Mouse (Mus musculus) kidney, postnatal 10 days (tissue): ENCODE measurements around the gene Tead2.

Source experiments
- DNase-seq: peaks from one replicate; pipeline ENCODE4 v3.0.0; 2021; ENCODE audit warnings: mixed read lengths

The Tead2 gene

DNA sequence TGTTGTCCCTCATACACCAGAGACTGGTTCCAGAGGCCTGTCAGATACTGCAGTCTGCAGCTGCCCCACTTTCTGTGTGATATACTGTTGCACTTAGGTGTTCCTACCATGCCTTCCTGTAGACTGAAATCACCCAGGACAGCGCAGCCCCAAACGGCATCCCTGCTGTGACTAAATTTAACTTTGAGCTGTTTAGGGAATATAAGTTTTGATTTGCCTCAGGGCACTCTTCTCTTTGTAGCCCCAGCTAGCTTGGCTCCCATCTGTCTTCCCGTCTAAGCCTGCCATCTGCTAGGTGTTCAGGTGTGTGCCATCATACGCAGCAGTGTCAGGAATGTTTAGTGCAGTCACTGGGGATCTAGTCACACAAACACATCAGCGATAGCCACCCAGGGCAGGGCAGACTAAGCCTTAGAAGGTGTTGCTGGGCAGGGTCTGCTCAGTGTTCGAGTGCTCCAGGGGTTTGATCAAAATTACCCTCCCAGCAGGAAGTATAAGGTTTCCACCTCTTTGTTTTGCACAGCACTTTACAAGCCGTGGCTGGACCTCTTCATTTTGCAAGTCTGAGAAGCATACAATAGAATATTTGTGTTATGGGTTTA, 47.6 kb downstream of the Tead2 start:
- DNase-seq: no peak

DNA sequence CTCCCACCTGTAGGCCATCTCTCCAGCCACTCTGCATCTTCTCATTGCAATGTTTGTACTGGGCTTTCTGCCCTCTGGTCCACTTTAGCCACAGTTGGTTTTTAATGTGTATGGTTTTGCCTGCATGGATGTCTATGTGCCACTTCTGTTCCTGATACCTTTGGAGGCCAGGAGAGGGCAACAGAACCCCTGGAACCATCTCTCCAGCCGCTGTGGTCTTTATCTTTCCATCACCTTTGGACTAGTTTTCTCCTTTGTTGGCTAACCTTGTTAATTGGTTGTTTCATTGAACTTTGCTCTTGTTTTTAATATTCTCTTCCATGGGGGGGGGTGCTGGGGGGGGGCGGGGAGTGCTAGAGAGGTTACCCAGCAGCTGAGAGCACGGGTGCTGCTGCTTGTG, 48.8 kb downstream of the Tead2 start:
- DNase-seq: no peak

DNA sequence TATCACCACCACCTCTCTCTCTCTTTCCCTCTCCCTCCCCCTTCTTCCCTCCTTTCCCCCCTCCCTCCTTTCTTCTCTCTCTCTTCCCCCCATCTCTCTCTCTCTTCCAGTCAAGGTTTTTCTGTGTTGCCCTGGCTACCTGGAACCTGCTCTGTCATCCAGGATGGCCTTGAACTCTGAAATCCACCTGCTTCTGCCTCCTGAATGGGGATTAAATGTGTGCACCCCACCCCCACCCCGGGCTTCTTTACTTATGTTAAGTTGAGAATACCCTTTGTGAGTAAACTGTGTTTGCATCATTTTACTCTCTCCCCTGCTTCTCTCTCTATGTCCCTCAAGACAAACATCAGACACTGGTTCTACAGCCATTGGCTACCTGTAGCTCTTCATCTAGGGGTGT, 50.0 kb downstream of the Tead2 start:
- DNase-seq: no peak

DNA sequence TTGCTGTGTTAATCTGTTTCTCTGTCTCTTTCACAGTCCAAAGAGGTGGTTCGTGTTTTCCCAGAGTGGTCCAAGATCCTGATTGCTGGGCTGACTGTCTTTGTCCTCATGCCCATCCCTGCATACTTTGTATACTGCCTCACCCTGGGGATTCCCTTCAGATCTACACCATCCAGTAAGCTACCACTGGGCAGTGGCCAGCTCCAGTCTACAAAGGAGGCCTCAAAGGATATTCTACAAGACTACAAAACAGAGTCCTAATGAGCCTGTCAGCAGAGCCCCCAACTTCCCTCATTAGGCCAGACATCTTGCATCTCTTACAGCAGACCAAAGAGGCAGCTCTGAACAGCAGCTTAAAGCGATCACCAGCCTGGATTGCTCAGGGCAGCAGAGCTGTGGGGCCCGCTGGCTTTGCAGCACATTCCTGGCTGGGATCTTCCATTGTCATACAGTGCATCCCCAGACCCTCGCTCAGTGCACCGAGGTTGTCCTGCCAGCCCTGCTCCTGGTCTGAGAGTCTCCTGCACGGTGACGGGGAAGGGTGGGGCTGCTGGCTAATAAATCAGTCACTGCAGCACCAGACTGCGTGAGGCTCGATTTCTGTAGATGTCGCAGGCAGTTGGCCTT, 57.3 kb downstream of the Tead2 start:
- no peak for DNase-seq

DNA sequence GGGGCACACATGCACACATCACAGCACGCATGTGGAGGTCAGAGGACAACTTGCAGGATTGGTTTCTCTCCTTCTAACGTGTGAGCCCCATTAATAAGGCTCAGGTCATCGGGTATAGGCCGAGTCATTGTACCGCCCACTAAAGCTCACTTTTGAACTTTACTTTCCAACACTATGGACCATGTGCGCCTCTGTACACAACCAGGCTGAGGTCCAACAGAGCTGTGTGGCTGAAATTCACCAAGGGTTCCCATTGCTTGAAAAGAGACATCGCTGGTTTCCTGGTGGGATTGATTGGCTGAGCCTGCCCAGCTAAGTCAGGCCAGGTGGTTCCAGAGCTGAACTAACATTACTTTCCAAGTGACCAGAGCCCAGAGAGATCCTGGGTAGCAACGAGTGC, 58.1 kb downstream of the Tead2 start:
- no peak for DNase-seq

DNA sequence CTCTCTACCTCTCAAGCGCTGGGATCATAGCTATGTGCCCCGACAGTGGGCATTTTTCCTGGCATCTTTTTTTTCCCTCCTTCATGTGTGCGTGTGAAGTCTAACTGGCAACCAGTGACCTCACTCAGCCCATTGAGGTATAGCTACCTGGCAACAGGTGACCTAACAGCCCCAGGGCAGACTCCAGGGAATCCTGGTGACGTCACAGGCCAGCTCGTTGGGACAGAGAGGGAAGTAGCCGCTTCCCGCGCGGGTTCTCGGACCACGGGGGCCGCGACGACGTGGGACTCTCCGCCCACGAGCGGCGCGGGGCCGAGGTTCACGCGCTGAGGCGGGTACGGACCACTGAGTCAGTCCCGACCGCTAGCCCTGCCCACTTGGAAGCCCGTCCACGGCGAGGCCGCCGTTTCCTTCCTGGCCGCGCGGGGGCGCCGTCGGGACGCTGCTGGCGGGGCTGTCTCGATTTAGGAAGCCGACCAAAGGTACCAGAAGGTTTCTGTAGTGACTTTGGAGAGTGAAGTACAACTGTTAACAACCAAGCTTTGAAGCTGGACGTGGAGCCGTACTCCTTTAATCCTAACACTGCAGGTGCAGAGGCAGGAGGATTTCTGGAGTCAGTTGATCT, 61.7 kb downstream of the Tead2 start, which contains the start of gene Slc6a21:
Slc6a21 (plus strand) TSS at position 378 of the 625 bp plus-strand sequence.
- DNase-seq: peak; percentile 83
